Mouse (Mus musculus): ENCODE results near the gene Galnt6. TPM values are rescaled to one million over a fixed set of nuclear protein-coding genes. Genes with fewer than 3 reads are reported as not detected.

Gene Galnt6
- polyA plus RNA-seq, 1 experiment from 2014 or later: 4.0 TPM

GRCm38 (mm10) chr15:100752439-100752838 lies 23.3 kb upstream of the Galnt6 start:
- no peaks in the 10 kb centered on the region for H3K9me3 ChIP-seq
- H3K4me2 ChIP-seq: no peak overlapping the region
- 0 out of 2 replicates have a peak overlapping the region, but pooled peaks have one; percentile 9 for H3K27ac ChIP-seq
- H3K27me3 ChIP-seq (replicated peaks): no peaks in the 10 kb centered on the region
- ATAC-seq (ENCODE audit: insufficient read depth, low FRiP score, low read depth): no peak
- WGBS: 70% methylated on average over 2 of the region's 2 CpGs
- no peaks in the 10 kb centered on the region for H3K36me3 ChIP-seq
- no peak overlapping the region for H3K4me3 ChIP-seq (replicated peaks)
- no peak overlapping the region for H3K9ac ChIP-seq
- peaks cover 10% of the 10 kb centered on the region for H3K4me1 ChIP-seq

DNA sequence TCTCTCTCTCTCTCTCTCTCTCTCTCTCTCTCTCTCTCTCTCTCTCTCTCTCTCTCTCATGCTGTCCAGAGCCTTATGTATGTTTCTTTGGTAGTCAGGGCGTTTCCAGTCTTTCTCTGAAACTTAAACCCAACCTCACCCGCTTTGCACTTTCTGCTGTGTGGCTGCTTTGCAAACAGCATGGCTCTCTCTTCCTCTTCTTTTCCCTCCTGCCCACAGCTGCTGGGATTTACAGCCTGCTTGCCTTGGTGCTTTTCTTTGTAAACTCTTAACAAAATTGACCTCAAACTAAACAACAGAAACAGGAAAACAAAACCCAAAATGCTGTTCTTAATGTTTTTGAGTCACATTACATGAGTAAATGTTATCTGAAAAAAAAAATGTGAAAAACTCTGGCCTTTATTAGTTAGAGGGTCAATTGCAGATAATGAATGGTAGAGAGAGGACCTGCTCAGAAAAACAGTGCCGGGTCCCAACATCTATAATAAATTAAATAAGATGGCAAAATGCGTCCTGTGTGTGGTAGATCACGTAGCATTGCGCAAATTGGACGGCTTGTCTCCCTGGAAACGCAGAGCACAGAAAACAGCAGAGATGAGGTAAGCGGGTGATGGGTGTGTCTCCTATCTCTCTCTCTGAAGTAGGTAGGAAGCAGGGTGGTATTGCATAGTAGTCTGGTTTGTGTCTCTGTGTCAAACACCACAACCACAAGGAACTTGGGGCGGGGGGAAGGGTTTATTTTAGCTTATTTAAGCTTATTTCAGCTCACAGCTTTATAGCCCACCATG lies 20.8 kb upstream of the Galnt6 start:
- no peak for ATAC-seq (ENCODE audit: insufficient read depth, low FRiP score, low read depth)
- H3K9me3 ChIP-seq: no peaks in the 10 kb centered on the region
- 58% methylated on average over 10 of the region's 10 CpGs for WGBS
- no peak overlapping the region for H3K9ac ChIP-seq
- no peaks in the 10 kb centered on the region for H3K27me3 ChIP-seq (replicated peaks)
- H3K4me3 ChIP-seq (replicated peaks): no peak overlapping the region
- H3K4me1 ChIP-seq: peaks cover 10% of the 10 kb centered on the region
- H3K27ac ChIP-seq: no peak overlapping the region
- no peaks in the 10 kb centered on the region for H3K36me3 ChIP-seq
- H3K4me2 ChIP-seq: no peak overlapping the region

DNA sequence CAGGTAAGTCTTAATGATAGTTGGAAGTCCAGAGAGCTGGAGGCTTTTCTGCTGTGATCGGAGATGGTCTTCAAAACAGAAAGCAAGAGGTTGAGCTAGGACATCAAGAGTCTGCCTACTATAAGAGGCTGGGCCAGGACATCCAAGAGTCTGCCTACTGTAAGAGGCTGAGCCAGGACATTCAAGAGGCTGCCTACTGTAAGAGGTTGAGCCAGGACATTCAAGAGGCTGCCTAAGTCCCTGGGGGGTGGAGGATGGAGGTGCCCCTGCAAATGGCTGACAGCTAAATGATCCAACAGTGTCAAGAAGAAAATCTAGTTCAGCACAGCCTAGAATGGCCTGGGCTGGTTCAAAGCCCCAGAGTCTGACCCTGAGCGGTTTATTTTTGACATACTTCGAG lies 19.4 kb upstream of the Galnt6 start:
- 78% methylated on average over 3 of the region's 3 CpGs for WGBS
- Histone ChIP-seq H3K9me3 (no peaks in the 10 kb centered on the region), H3K4me1 (peaks cover 8% of the 10 kb centered on the region; the same call in 1 of the 2 replicates), H3K27me3 (replicated peaks) (no peaks in the 10 kb centered on the region), H3K4me2 (no peak overlapping the region), H3K27ac (no peak overlapping the region), H3K36me3 (no peaks in the 10 kb centered on the region), H3K9ac (no peak overlapping the region), H3K4me3 (replicated peaks) (no peak overlapping the region)
- no peak for ATAC-seq (ENCODE audit: insufficient read depth, low FRiP score, low read depth)

GRCm38 (mm10) chr15:100747121-100747963 lies 18.2 kb upstream of the Galnt6 start:
- Histone ChIP-seq H3K4me1 (peaks cover 8% of the 10 kb centered on the region; the same call in 1 of the 2 replicates), H3K9me3 (no peaks in the 10 kb centered on the region), H3K27me3 (replicated peaks) (no peaks in the 10 kb centered on the region), H3K27ac (peak overlapping the region; percentile 68), H3K9ac (no peak overlapping the region; the same call in 1 of the 2 replicates), H3K4me2 (peak overlapping the region; percentile 54), H3K4me3 (replicated peaks) (peak overlapping the region; percentile 30), H3K36me3 (no peaks in the 10 kb centered on the region)
- peak; percentile 95 for ATAC-seq (ENCODE audit: insufficient read depth, low FRiP score, low read depth)
- 2% methylated on average over 27 of the region's 27 CpGs for WGBS

DNA sequence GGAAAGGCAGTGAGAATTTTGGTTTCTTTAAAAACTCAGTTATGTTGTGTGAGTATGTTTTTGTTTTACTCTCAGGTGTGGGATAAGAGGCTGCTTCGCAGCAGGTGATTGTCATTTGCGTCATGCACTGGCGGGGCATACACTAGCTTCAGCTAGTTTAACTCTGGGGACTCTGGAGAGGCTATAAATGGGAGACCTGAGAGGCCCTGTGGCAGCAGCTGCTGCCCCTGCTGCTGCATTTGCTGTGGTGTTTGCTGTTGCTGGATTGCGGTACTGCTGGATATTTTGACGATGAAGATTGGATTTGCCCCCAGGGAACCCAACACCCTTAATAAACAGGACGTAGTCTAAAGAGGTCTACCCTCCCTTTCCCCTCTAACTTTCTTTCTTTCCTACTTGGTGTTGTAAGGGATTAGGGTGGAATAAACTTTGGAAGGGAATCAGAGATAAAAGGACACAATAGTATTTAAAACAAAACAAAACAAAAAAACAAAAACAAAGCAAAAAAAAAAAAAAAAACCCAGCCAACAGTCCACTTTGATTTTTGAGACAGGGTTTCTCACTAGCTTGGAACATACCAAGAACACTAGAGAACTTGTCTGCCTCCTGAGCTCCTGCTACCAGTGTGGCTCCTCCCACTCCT lies 17.4 kb upstream of the Galnt6 start:
- peaks cover 8% of the 10 kb centered on the region; the same call in 1 of the 2 replicates for H3K4me1 ChIP-seq
- no peaks in the 10 kb centered on the region for H3K27me3 ChIP-seq (replicated peaks)
- H3K9me3 ChIP-seq: no peaks in the 10 kb centered on the region
- peak overlapping the region; percentile 30 for H3K4me3 ChIP-seq (replicated peaks)
- no peaks in the 10 kb centered on the region for H3K36me3 ChIP-seq
- no peak overlapping the region for H3K9ac ChIP-seq
- 26% methylated on average over 6 of the region's 6 CpGs for WGBS
- H3K4me2 ChIP-seq: peak overlapping the region; percentile 54
- ATAC-seq (ENCODE audit: insufficient read depth, low FRiP score, low read depth): no peak
- no peak overlapping the region; the same call in 1 of the 2 replicates for H3K27ac ChIP-seq

DNA sequence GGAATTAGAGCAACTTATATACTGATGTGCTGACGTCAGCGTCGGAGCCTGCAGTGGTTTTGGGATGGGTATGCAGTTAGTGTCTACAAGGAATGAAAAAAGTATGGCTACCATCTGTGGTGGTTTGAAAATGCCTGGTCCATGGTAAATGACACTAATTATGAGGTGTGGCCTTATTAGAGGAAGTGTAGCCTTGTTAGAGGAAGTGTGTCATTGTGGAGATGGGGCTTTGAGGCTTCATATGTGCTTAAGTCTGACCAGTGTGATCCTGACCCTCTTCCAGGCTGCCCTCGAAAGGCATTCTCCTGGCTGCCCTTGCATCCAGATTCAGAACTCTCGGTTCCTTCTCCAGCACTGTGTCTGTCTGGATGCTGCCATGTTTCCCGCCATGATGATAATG lies 14.1 kb upstream of the Galnt6 start:
- Histone ChIP-seq H3K27me3 (replicated peaks) (no peaks in the 10 kb centered on the region), H3K36me3 (no peaks in the 10 kb centered on the region), H3K4me1 (peaks cover 8% of the 10 kb centered on the region; the same call in 1 of the 2 replicates), H3K9me3 (no peaks in the 10 kb centered on the region), H3K27ac (no peak overlapping the region), H3K9ac (no peak overlapping the region), H3K4me2 (no peak overlapping the region), H3K4me3 (replicated peaks) (no peak overlapping the region)
- no peak for ATAC-seq (ENCODE audit: insufficient read depth, low FRiP score, low read depth)
- 90% methylated on average over 6 of the region's 6 CpGs for WGBS

DNA sequence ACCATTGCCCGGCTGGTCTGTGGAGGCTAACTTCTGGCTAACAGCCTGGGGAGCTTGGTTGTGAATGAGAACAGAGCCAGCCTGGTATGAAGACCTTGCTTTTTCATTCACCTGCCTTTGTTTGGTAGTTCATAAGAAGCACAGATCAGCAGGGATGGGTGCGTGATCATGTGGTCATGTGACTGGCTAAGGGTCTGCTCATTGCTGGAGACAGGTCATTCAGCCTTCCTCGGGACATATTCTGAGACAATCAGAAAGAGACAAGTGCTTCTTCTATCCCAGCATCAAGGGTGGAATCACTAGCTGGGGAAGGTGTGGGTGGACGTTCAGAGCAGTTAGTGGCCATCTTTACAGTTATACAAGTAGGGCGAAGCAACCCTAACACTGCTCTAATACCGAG lies 10.3 kb upstream of the Galnt6 start:
- no peak for ATAC-seq (ENCODE audit: insufficient read depth, low FRiP score, low read depth)
- Histone ChIP-seq H3K27me3 (replicated peaks) (no peaks in the 10 kb centered on the region), H3K9me3 (no peaks in the 10 kb centered on the region), H3K4me3 (replicated peaks) (no peak overlapping the region), H3K27ac (no peak overlapping the region), H3K4me2 (no peak overlapping the region), H3K4me1 (no peaks in the 10 kb centered on the region), H3K36me3 (no peaks in the 10 kb centered on the region), H3K9ac (no peak overlapping the region)
- 84% methylated on average over 6 of the region's 6 CpGs for WGBS

- ATAC-seq (ENCODE audit: insufficient read depth, low FRiP score, low read depth): peak; percentile 83; the same call in 1 of the 2 replicates
- Histone ChIP-seq H3K4me2 (no peak overlapping the region), H3K4me3 (replicated peaks) (no peak overlapping the region), H3K9ac (no peak overlapping the region), H3K4me1 (no peaks in the 10 kb centered on the region), H3K27me3 (replicated peaks) (no peaks in the 10 kb centered on the region), H3K9me3 (no peaks in the 10 kb centered on the region), H3K36me3 (no peaks in the 10 kb centered on the region), H3K27ac (no peak overlapping the region)
- WGBS: 72% methylated on average over 7 of the region's 7 CpGs
These were observed 9.2 kb upstream of the Galnt6 start for GRCm38 (mm10) chr15:100738351-100738781.

DNA sequence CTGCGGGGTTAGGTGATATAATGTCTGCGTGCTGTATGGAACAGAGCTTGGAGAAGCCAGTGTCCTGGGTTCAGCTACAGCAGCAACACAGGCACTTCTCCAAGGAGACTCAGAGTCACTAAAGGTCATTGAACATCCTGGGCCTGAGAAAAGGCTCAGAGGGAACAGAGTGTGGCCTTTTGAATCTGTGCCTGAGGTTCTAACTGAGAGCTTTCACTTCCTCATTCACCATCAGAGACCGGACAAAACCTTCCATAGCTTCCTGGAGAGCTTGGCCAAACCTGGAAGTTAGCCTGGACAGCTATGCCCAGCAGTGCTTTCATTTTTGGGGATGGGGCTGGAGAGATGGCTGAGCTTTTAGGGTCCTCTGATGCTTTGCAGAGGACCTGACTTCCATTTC lies 8.5 kb upstream of the Galnt6 start:
- no peak for ATAC-seq (ENCODE audit: insufficient read depth, low FRiP score, low read depth)
- 83% methylated on average over 3 of the region's 3 CpGs for WGBS
- Histone ChIP-seq H3K4me3 (replicated peaks) (no peak overlapping the region), H3K9ac (no peak overlapping the region), H3K27me3 (replicated peaks) (no peaks in the 10 kb centered on the region), H3K36me3 (no peaks in the 10 kb centered on the region), H3K9me3 (no peaks in the 10 kb centered on the region), H3K4me1 (no peaks in the 10 kb centered on the region), H3K4me2 (no peak overlapping the region), H3K27ac (no peak overlapping the region)

DNA sequence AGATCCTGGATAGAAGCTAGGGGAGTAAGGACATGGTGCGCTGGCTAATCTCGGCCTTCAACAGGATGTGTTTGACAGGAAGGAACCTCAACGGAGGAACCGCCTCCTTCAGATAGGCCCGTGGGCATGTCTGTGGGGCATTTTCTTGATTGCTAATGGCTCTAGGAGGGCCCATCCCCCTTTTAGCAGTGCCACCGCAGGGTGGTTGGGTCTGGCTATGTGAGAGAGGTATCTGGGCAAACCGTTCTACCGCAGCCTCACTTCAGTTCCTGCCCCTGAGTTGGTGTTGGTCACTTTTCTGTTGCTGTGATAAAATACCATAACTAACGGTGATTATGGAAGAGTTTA lies 6.8 kb upstream of the Galnt6 start:
- Histone ChIP-seq H3K4me2 (no peak overlapping the region), H3K9me3 (no peaks in the 10 kb centered on the region), H3K27ac (no peak overlapping the region), H3K4me1 (no peaks in the 10 kb centered on the region), H3K27me3 (replicated peaks) (0 out of 2 replicates have a peak, but pooled peaks cover 3% of the 10 kb centered on the region), H3K9ac (no peak overlapping the region), H3K36me3 (no peaks in the 10 kb centered on the region), H3K4me3 (replicated peaks) (no peak overlapping the region)
- WGBS: 73% methylated on average over 9 of the region's 9 CpGs
- ATAC-seq (ENCODE audit: insufficient read depth, low FRiP score, low read depth): no peak

- ATAC-seq (ENCODE audit: insufficient read depth, low FRiP score, low read depth): no peak
- Histone ChIP-seq H3K9me3 (no peaks in the 10 kb centered on the region), H3K4me3 (replicated peaks) (no peak overlapping the region), H3K36me3 (no peaks in the 10 kb centered on the region), H3K9ac (no peak overlapping the region), H3K27ac (no peak overlapping the region), H3K27me3 (replicated peaks) (0 out of 2 replicates have a peak, but pooled peaks cover 3% of the 10 kb centered on the region), H3K4me2 (no peak overlapping the region), H3K4me1 (no peaks in the 10 kb centered on the region)
- WGBS: 86% methylated on average over 14 of the region's 15 CpGs
These were observed 6.1 kb upstream of the Galnt6 start for GRCm38 (mm10) chr15:100735095-100735952.

Measured in stomach, embryonic 15.5 days (tissue).